Mouse (Mus musculus): ENCODE measurements around the gene Ttf1. TPM values are rescaled to one million over a fixed set of nuclear protein-coding genes. Genes with fewer than 3 reads are reported as not detected.

Ttf1 gene
- polyA plus RNA-seq, 1 experiment from 2014 or later = 13.8 TPM

DNA sequence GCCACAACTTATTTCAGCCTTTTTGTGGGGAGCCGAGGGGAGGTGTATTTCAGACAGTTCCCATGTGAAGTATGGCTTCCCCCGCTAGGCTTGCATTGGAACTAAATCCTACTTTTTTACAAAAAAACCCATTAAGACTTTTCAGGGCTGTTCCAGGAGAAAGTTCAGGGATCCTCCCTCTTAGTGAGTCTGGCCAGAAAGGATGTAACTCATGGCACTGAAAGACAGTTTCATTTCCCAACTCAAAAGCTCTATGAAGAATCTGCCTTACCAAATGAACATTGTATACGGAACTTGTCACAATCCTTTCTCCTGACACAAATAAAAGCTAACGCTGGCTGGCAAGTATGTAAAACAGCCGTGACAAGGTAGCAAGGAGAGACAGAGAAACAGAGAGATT is 20.3 kb upstream of the Ttf1 start:
- WGBS = 14% methylated on average over 5 of the region's 5 CpGs
- H3K27ac ChIP-seq (replicated peaks) = peak overlapping the region; percentile 75; the same call in 1 of the 2 replicates

DNA sequence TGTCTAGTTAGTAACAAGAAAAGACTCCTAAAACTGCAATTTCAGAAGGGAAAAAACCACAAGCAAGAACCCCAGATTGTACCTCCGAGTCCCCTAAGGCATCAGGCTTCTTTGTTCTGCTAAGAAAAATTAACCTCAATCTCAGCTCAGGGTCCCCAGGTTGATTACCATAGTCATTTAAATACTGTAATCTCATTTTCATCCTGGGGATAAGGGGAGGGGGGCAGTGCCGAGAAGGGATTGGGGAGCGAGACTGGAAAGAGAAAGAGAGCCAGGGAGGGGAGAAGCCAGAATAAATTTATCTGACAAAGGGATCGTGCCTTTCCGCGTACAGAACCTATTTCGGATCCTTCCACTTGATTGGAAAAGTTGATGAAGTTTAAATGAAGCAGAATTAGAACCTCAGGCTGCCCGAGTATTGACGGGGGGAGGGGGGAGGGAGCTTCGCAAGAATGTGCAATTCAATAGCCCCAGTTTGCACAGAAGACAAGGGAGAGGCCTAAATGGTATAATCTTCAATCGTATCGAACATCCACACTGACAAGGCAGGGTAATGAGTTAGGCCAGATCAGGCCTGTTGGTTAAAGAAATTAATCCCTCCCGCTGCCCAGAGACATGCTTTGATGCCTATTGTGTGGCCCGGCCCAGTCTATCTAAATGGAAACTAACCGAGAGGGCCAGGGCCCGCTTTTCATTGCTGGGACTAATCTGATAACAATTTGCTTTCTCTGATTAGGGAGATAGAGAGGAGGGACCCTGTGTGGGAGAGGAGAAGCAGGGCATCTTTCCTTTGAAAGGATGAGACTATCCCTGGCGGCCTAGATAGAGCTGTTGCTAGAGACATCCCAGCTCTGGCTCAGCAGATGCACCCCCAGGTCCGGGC is 19.2 kb upstream of the Ttf1 start:
- no peak overlapping the region for H3K9ac ChIP-seq (replicated peaks)

More for the DNA sequence above, 20.3 kb upstream of the Ttf1 start:
- H3K4me2 ChIP-seq (replicated peaks) = no peak overlapping the region
- peaks cover 29% of the 10 kb centered on the region for H3K4me1 ChIP-seq
- no peaks in the 10 kb centered on the region for H3K36me3 ChIP-seq
- H3K9ac ChIP-seq (replicated peaks) = no peak overlapping the region
- no peak for ATAC-seq (ENCODE audit: low FRiP score, low read depth)
- H3K9me3 ChIP-seq = no peaks in the 10 kb centered on the region
- H3K4me3 ChIP-seq = no peak overlapping the region
- peaks cover 77% of the 10 kb centered on the region for H3K27me3 ChIP-seq

DNA sequence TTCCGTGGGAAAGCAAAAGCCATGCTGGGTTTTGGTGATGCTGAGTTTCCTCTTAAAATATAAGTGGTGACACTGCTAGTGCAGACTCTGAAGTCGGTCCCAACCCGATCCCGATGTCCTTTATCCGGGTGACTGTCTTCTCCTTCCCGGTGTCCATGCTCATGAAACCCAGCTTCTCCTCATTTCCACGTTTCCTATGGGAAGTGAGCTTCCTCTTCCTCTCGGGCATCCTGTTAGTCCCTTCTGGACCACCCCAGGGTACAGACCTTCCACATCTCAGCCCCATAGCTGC is 18.6 kb upstream of the Ttf1 start:
- WGBS = 12% methylated on average over 8 of the region's 8 CpGs
- Histone ChIP-seq H3K9ac (replicated peaks) (no peak overlapping the region), H3K4me2 (replicated peaks) (peak overlapping the region; percentile 30), H3K27ac (replicated peaks) (peak overlapping the region; percentile 75), H3K4me1 (peaks cover 37% of the 10 kb centered on the region), H3K4me3 (no peak overlapping the region), H3K27me3 (peaks cover 84% of the 10 kb centered on the region), H3K36me3 (no peaks in the 10 kb centered on the region), H3K9me3 (no peaks in the 10 kb centered on the region)
- no peak for ATAC-seq (ENCODE audit: low FRiP score, low read depth)

More for the DNA sequence above, 19.2 kb upstream of the Ttf1 start:
- Histone ChIP-seq H3K4me1 (peaks cover 31% of the 10 kb centered on the region), H3K9me3 (no peaks in the 10 kb centered on the region), H3K36me3 (no peaks in the 10 kb centered on the region), H3K27ac (replicated peaks) (peak overlapping the region; percentile 75), H3K4me2 (replicated peaks) (peak overlapping the region; percentile 30), H3K4me3 (no peak overlapping the region), H3K27me3 (peaks cover 83% of the 10 kb centered on the region)
- WGBS = 3% methylated on average over 18 of the region's 18 CpGs
- peak; percentile 76 for ATAC-seq (ENCODE audit: low FRiP score, low read depth)

DNA sequence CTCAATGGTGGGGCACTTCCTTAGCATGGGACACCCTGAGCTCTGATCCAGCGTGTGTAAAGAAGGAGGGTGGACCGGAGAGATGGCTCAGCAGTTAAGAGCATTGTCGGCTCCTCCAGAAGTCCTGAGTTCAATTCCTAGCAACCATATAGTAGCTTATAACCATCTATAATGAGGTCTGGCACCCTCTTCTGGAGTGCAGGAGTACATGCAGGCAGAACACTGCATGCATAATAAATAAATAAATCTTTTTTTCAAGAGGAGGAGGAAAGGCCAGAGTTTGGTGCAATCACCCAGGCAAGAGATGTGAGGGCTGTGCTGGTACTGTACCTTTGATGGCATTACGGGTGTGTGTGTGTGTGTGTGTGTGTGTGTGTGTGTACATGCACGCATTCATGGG is 17.9 kb upstream of the Ttf1 start:
- Histone ChIP-seq H3K27ac (replicated peaks) (peak overlapping the region; percentile 75; the same call in 1 of the 2 replicates), H3K36me3 (no peaks in the 10 kb centered on the region), H3K27me3 (peaks cover 84% of the 10 kb centered on the region), H3K4me2 (replicated peaks) (no peak overlapping the region), H3K9me3 (no peaks in the 10 kb centered on the region), H3K4me3 (no peak overlapping the region), H3K9ac (replicated peaks) (no peak overlapping the region), H3K4me1 (peaks cover 38% of the 10 kb centered on the region)
- 83% methylated on average over 5 of the region's 5 CpGs for WGBS
- no peak for ATAC-seq (ENCODE audit: low FRiP score, low read depth)

DNA sequence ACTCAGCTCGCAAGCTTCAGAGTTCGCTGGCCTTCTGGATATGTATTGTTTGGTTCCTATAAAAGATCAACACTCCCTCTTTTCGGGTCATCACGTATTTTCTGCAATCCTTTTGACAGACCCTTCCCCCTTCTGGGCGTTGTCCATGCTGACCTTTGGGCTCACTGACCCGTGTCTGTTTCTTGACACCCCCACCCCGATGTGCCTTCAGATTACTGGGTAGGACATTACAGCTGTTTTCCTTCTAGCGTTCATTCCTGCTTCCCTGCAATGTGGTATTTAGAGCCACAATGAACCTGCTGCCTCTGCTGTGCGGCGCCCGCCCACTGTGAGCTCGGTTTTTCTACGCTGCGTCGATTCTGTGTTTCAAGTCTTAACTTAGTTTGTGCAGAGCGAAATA is 13.9 kb upstream of the Ttf1 start:
- ATAC-seq (ENCODE audit: low FRiP score, low read depth) = no peak
- Histone ChIP-seq H3K27ac (replicated peaks) (no peak overlapping the region), H3K36me3 (no peaks in the 10 kb centered on the region), H3K27me3 (peaks cover 90% of the 10 kb centered on the region), H3K4me1 (peaks cover 28% of the 10 kb centered on the region), H3K4me2 (replicated peaks) (peak overlapping the region; percentile 34), H3K9me3 (no peaks in the 10 kb centered on the region), H3K9ac (replicated peaks) (no peak overlapping the region; the same call in 1 of the 2 replicates), H3K4me3 (no peak overlapping the region)
- 6% methylated on average over 16 of the region's 16 CpGs for WGBS

DNA sequence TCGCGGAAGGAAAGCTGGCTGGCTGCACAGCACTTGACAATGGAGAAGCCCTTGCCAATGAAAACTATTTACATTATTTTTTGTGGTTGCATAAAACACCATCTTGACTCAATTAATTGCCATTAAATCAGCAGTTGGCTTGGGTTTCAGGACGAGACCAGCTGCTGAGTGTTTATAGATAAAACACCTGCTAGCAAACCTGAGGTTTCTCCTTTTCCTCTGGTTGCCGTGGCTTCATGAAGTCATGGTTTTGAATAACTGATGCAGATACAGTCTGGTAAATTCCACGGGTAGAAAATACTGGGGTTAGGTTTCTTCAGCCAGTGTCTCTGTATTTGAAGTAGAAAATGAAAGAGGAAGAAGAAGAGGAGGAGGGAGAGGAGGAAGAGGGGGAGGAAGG is 8.1 kb upstream of the Ttf1 start:
- Histone ChIP-seq H3K4me1 (peaks cover 24% of the 10 kb centered on the region), H3K4me3 (no peak overlapping the region), H3K27ac (replicated peaks) (no peak overlapping the region), H3K36me3 (no peaks in the 10 kb centered on the region), H3K4me2 (replicated peaks) (no peak overlapping the region), H3K9ac (replicated peaks) (no peak overlapping the region), H3K9me3 (no peaks in the 10 kb centered on the region), H3K27me3 (peaks cover 62% of the 10 kb centered on the region)
- ATAC-seq (ENCODE audit: low FRiP score, low read depth) = no peak
- WGBS = 37% methylated on average over 5 of the region's 5 CpGs

DNA sequence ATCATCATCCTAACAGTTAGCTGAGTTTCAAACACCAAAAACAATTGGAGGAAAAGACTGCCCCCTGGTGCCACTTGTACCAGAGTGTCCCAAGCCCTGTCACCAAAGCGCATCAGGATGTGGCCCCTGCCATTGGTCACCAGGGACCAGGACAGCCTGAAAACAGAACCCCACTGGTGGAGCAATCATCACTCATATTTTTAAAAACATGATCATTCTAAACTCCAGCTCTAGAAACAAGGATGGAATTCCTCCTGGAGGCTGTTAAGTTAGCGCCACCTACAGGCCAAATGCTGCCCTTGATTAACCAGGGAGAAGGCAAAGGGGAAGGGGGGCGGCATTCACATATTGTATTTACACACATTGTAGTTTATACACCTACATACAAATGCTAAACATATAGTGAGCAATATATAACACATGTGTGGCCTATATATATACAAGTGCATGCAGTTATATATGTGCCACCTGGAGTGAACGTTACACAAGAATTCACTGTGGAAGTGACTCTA is 7.1 kb upstream of the Ttf1 start:
- Histone ChIP-seq H3K27me3 (peaks cover 60% of the 10 kb centered on the region), H3K4me2 (replicated peaks) (no peak overlapping the region), H3K4me1 (peaks cover 24% of the 10 kb centered on the region), H3K36me3 (no peaks in the 10 kb centered on the region), H3K9ac (replicated peaks) (no peak overlapping the region), H3K27ac (replicated peaks) (no peak overlapping the region), H3K9me3 (no peaks in the 10 kb centered on the region), H3K4me3 (no peak overlapping the region)
- 0 out of 2 replicates have a peak, but pooled peaks have one; percentile 16 for ATAC-seq (ENCODE audit: low FRiP score, low read depth)
- WGBS = 31% methylated on average over 4 of the region's 4 CpGs

DNA sequence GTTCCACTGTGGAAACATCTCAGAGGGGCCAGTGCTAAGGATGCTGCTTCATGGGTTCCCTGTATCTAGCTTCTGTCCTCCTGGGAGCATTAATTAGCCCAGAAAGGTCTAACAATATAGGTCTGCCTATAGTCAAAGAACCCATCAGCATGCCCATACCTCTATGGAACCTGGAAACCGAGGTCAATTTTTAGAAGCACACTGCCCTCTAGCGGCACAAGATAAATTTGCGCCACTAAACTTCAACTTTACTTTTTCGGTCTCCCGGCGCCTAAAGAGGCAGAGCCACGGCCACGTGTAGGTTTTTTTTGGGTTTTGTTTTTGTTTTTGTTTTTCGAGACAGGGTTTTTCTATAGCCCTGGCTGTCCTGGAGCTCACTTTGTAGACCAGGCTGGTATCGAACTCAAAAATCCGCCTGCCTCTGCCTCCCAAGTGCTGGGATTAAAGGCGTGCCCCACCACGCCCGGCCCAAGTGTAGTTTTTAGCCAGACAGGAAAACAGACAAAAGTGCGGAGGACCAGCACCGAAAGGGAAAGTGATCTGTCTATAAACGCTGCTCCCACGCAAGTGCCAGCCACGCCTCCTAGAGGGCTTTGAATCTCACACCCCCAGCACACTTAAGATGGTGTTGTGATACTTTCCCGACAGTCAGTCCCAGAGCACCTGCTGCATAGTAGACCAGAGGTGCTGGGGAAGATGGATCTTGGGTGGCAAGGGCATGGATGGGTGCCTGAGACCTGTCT is 6.1 kb upstream of the Ttf1 start:
- Histone ChIP-seq H3K9me3 (no peaks in the 10 kb centered on the region), H3K4me1 (peaks cover 24% of the 10 kb centered on the region), H3K9ac (replicated peaks) (no peak overlapping the region), H3K36me3 (no peaks in the 10 kb centered on the region), H3K27ac (replicated peaks) (no peak overlapping the region), H3K4me2 (replicated peaks) (peak overlapping the region; percentile 79), H3K27me3 (peaks cover 54% of the 10 kb centered on the region), H3K4me3 (peak overlapping the region; percentile 51)
- no peak; the same call in 1 of the 2 replicates for ATAC-seq (ENCODE audit: low FRiP score, low read depth)
- 3% methylated on average over 20 of the region's 20 CpGs for WGBS

DNA sequence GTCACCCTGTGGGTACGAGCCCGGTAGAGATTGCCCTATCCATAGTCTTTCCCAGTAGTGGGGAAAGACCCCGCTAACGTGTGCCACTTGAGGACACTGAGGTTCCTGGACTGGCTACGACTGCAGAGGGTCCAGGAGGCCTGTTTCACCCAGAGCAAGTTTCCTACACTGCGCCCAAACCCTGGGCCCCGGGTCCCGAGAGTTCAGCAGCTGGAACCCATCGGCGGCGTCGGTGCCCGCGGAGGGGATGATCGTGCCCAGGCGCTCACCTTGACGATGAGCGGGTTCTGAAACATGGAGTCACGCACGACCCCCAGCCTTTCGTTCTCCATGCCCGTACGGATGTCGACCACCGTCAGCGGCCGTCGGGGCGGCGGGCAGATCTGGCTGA is 5.5 kb upstream of the Ttf1 start:
- H3K27ac ChIP-seq (replicated peaks) = no peak overlapping the region
- 0 out of 2 replicates have a peak, but pooled peaks have one; percentile 21 for ATAC-seq (ENCODE audit: low FRiP score, low read depth)
- peaks cover 24% of the 10 kb centered on the region for H3K4me1 ChIP-seq
- H3K9me3 ChIP-seq = no peaks in the 10 kb centered on the region
- H3K36me3 ChIP-seq = no peaks in the 10 kb centered on the region
- peaks cover 48% of the 10 kb centered on the region for H3K27me3 ChIP-seq
- peak overlapping the region; percentile 51 for H3K4me3 ChIP-seq
- peak overlapping the region; percentile 79 for H3K4me2 ChIP-seq (replicated peaks)
- H3K9ac ChIP-seq (replicated peaks) = peak overlapping the region; percentile 56
- 2% methylated on average over 28 of the region's 30 CpGs for WGBS

DNA sequence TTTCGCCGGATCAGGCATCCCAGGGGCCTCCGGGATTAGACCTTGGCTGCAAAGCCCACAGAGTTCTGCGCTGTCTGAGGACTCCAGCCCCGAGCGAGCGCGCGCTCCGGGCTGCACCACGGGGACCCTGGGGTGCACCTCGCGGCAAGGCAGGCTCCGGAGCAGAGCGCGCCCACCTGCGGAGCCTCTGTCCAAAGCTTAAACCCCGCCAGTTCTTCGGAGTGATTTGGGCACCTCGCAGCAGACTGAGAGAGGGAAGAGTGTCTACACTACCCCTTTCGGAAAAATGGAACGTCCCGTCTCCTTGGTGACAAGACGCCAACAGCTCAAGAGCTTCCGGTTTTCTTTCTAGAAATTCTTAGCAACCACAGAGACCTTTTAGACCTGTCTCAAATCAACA is 5.1 kb upstream of the Ttf1 start, which contains the start of gene Cfap77:
Gene Cfap77, minus strand, starts transcription at position 76 of the 400 bp plus-strand sequence.
- under 1% methylated on average over 25 of the region's 25 CpGs for whole genome bisulfite sequencing
- H3K36me3 ChIP-seq = no peaks in the 10 kb centered on the region
- H3K9ac ChIP-seq (replicated peaks) = peak within 1 kb of the TSS; percentile 56
- H3K27ac ChIP-seq (replicated peaks) = 0 out of 2 replicates have a peak within 1 kb of the TSS, but pooled peaks have one; percentile 15
- peak; percentile 75 for ATAC-seq (ENCODE audit: low FRiP score, low read depth)
- H3K4me2 ChIP-seq (replicated peaks) = peak within 1 kb of the TSS; percentile 79
- H3K4me3 ChIP-seq = peak within 1 kb of the TSS; percentile 51
- H3K4me1 ChIP-seq = peaks cover 24% of the 10 kb centered on the region
- peaks cover 47% of the 10 kb centered on the region for H3K27me3 ChIP-seq
- no peaks in the 10 kb centered on the region for H3K9me3 ChIP-seq

DNA sequence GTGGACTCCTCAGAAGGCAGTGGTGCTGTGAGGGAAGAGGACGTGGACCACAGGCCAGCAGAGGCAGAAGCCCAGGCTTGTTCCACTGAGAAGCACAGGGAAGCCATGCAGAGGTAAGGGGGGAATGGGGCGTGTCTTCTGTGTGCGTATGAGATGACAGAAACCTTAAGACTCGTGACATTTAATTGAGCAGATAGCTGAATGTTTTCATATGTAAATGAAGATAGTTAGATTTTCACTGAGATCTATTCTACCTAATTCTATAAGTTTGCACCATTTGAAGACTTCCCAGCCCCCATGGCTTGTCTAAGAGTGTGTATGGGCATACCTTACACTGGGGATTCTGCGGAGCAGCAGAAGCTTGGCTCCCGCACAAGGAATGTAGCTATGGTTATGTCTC is 5.7 kb downstream of the Ttf1 start:
- Histone ChIP-seq H3K27me3 (no peaks in the 10 kb centered on the region), H3K4me2 (replicated peaks) (no peak overlapping the region), H3K4me1 (peaks cover 8% of the 10 kb centered on the region), H3K9ac (replicated peaks) (no peak overlapping the region), H3K27ac (replicated peaks) (no peak overlapping the region), H3K9me3 (no peaks in the 10 kb centered on the region), H3K4me3 (no peak overlapping the region), H3K36me3 (peaks cover 37% of the 10 kb centered on the region)
- WGBS = 87% methylated on average over 6 of the region's 6 CpGs
- ATAC-seq (ENCODE audit: low FRiP score, low read depth) = no peak

DNA sequence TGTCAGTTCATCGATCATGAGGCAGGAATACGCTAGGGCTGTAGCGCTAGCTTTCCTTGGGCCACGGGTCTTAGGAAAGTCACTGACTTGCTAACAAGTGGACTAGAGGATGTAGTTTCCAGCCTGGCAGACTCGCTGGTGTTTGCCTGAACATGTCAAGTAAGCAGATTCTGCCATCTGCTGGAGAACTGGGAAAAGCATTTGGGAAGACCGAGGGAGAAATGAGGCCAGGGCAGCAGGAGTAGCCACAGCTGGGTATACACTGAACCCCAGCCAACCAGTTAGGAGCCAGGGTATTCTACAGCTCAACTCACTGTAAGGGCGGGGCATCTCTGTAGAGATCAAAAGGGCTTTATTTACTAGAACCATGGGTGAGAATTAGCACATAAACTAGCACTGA is 6.3 kb downstream of the Ttf1 start:
- H3K4me2 ChIP-seq (replicated peaks) = no peak overlapping the region
- H3K4me1 ChIP-seq = peaks cover 2% of the 10 kb centered on the region; the same call in 1 of the 2 replicates
- no peak overlapping the region for H3K27ac ChIP-seq (replicated peaks)
- H3K9me3 ChIP-seq = no peaks in the 10 kb centered on the region
- ATAC-seq (ENCODE audit: low FRiP score, low read depth) = no peak
- no peak overlapping the region for H3K4me3 ChIP-seq
- WGBS = 56% methylated on average over 7 of the region's 7 CpGs
- H3K36me3 ChIP-seq = peaks cover 43% of the 10 kb centered on the region
- no peaks in the 10 kb centered on the region for H3K27me3 ChIP-seq
- H3K9ac ChIP-seq (replicated peaks) = no peak overlapping the region

Data from midbrain, embryonic 12.5 days (tissue).